Mouse (Mus musculus) limb, embryonic 14.5 days (tissue): ENCODE results near the gene Retreg1. TPM values are rescaled to one million over a fixed set of nuclear protein-coding genes. Genes with fewer than 3 reads are reported as not detected.

Experiments
- ATAC-seq: fragments of 200-750 bp; cut with Nextera tagmentation; 2 replicates; pipeline ENCODE4 v1.8.0; 2017; ENCODE audit warnings: low read depth, moderate number of reproducible peaks, moderate TSS enrichment; ENCODE audit not compliant: low FRiP score
- DNase-seq: peaks from one replicate; pipeline ENCODE4 v3.0.0-alpha.2; 2015; ENCODE audit warnings: low spot score
- H3K27ac ChIP-seq: fragments of 300-500 bp; sonication (generic); replicated peaks from 2 replicates; pipeline ENCODE4 v1.5.1; 2014; ENCODE audit warnings: low read depth, mild to moderate bottlenecking, low read length, moderate library complexity, mixed read lengths
- H3K27me3 ChIP-seq: fragments of 300-500 bp; sonication (generic); 2 replicates; pipeline ENCODE4 v1.6.1; 2014; ENCODE audit warnings: low read length, mixed read lengths; ENCODE audit not compliant: control insufficient read depth, insufficient read depth
- H3K36me3 ChIP-seq: fragments of 300-500 bp; sonication (generic); 2 replicates; pipeline ENCODE4 v1.6.1; 2014; ENCODE audit warnings: mild to moderate bottlenecking, low read length, moderate library complexity, mixed read lengths; ENCODE audit not compliant: control insufficient read depth, insufficient read depth
- H3K4me1 ChIP-seq: fragments of 300-500 bp; sonication (generic); 2 replicates; pipeline ENCODE4 v1.6.1; 2014; ENCODE audit warnings: antibody characterized with exemption, low read length, mixed read lengths; ENCODE audit not compliant: control insufficient read depth, insufficient read depth
- H3K4me2 ChIP-seq: fragments of 300-500 bp; sonication (generic); replicated peaks from 2 replicates; pipeline ENCODE4 v1.6.1; 2014; ENCODE audit warnings: low read depth, mild to moderate bottlenecking, low read length, moderate library complexity; ENCODE audit not compliant: severe bottlenecking
- H3K4me3 ChIP-seq: fragments of 300-500 bp; sonication (generic); replicated peaks from 2 replicates; pipeline ENCODE4 v1.5.1; 2014; ENCODE audit warnings: low read length
- H3K9ac ChIP-seq: fragments of 300-500 bp; sonication (generic); 2 replicates; pipeline ENCODE4 v1.6.1; 2014; ENCODE audit warnings: mild to moderate bottlenecking, low read depth, low read length, moderate library complexity; ENCODE audit not compliant: severe bottlenecking
- H3K9me3 ChIP-seq: fragments of 300-500 bp; sonication (generic); 2 replicates; pipeline ENCODE4 v1.6.1; 2016; ENCODE audit warnings: low read length; ENCODE audit not compliant: control insufficient read depth
- POLR2A ChIP-seq: fragments of 200-500 bp; IDR thresholded peaks from 2 replicates; pipeline ENCODE4 v1.8.0; 2012; ENCODE audit warnings: inconsistent platforms, mild to moderate bottlenecking, moderate library complexity, borderline replicate concordance; ENCODE audit not compliant: insufficient read depth, insufficient read length; ENCODE audit errors: extremely low read depth
- WGBS: fragments of 180-500 bp; shearing (Covaris S2); extraction: QIAGEN DNeasy Blood & Tissue Kit; methylation state at CpG from one replicate; pipeline ENCODE4 v1.1.7; 2014; 5-methylcytosine and 5-hydroxymethylcytosine counted together
- polyA plus RNA-seq, 2 experiments: library from polyadenylated mRNA; depleted of rRNA in 1 of 2; stranded (reverse) in 1 of 2; unstranded in 1 of 2; fragments of >200 nt; fragmentation: Nextera tagmentation in 1 of 2; extraction: Ambion mirVana in 1 of 2; gene quantifications; 2 replicates each; pipeline versions ENCODE4 v1.2.1 to v1.2.3; 2012 to 2014

The Retreg1 gene
- polyA plus RNA-seq, 2 experiments: 2.5 to 4.4 TPM

DNA sequence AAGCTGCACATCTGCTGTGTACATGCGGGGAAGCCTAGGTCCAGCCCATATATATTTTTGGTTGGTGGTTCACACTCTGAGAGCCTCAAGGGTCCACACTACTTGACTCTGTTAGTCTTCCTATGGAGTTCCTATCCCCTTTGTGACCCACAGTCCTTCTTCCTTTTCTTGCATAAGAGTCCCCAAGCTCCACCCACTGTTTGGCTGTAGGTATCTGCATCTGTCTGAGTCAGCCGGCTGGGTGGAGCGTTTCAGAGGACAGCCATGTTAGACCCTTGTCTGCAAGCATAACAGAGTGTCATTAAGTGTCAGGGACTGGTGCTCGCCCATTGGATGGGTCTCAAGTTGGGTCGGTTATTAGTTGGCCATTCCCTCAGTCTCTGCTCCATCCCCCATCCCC, 107.6 kb downstream of the Retreg1 start:
- Histone ChIP-seq H3K27ac (no peak overlapping the region), H3K9ac (no peak overlapping the region), H3K4me1 (no peaks in the 10 kb centered on the region), H3K4me2 (no peak overlapping the region), H3K27me3 (no peaks in the 10 kb centered on the region), H3K4me3 (no peak overlapping the region), H3K36me3 (no peaks in the 10 kb centered on the region), H3K9me3 (no peaks in the 10 kb centered on the region)
- no peak for DNase-seq
- TF ChIP-seq POLR2A: no peak
- ATAC-seq: no peak
- WGBS: 81% methylated on average over 5 of the region's 5 CpGs

DNA sequence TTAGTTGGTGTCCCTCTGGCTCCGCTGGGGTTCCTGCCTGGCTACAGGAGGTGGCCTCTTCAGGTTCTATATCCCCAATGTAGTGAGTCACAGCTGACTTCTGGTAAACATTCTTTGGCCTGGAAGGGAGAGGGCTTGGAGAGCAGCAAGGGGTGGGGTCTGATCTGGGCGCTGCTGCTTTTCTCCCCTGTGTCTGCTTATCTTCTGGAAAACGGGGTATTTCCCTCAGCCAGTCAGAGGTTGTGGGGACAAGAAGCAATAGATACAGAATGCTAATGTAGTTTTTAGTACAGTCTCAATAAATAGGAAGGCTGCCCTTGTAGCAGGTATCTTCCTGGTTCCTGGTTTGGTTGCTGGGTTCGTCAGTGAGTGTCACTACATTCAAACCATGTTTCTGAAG, 108.1 kb downstream of the Retreg1 start:
- ATAC-seq: no peak

GRCm38 (mm10) chr15:25956001-25956400, 113.0 kb downstream of the Retreg1 start:
- ATAC-seq: no peak
- no peak for DNase-seq
- no peaks in the 10 kb centered on the region for H3K4me1 ChIP-seq
- no peak for TF ChIP-seq POLR2A
- no peak overlapping the region for H3K27ac ChIP-seq
- no peaks in the 10 kb centered on the region for H3K9me3 ChIP-seq
- whole genome bisulfite sequencing: 75% methylated on average over 5 of the region's 5 CpGs
- no peaks in the 10 kb centered on the region for H3K27me3 ChIP-seq
- H3K4me2 ChIP-seq: no peak overlapping the region
- H3K36me3 ChIP-seq: no peaks in the 10 kb centered on the region
- no peak overlapping the region for H3K9ac ChIP-seq
- H3K4me3 ChIP-seq: no peak overlapping the region

More for the DNA sequence above, 108.1 kb downstream of the Retreg1 start:
- Histone ChIP-seq H3K4me3 (no peak overlapping the region), H3K9ac (no peak overlapping the region), H3K4me1 (no peaks in the 10 kb centered on the region), H3K27me3 (no peaks in the 10 kb centered on the region), H3K9me3 (no peaks in the 10 kb centered on the region), H3K27ac (no peak overlapping the region), H3K4me2 (no peak overlapping the region), H3K36me3 (no peaks in the 10 kb centered on the region)
- 75% methylated on average over 4 of the region's 4 CpGs for WGBS
- TF ChIP-seq POLR2A: no peak
- no peak for DNase-seq

GRCm38 (mm10) chr15:25956422-25957117, 113.6 kb downstream of the Retreg1 start:
- H3K4me1 ChIP-seq: no peaks in the 10 kb centered on the region
- WGBS: 43% methylated on average over 11 of the region's 11 CpGs
- H3K27ac ChIP-seq: no peak overlapping the region
- DNase-seq: peak; percentile 62
- no peaks in the 10 kb centered on the region for H3K27me3 ChIP-seq
- no peak overlapping the region for H3K4me3 ChIP-seq
- H3K36me3 ChIP-seq: no peaks in the 10 kb centered on the region
- TF ChIP-seq POLR2A: no peak
- H3K9ac ChIP-seq: no peak overlapping the region
- H3K4me2 ChIP-seq: no peak overlapping the region
- peak; percentile 75 for ATAC-seq
- H3K9me3 ChIP-seq: no peaks in the 10 kb centered on the region

DNA sequence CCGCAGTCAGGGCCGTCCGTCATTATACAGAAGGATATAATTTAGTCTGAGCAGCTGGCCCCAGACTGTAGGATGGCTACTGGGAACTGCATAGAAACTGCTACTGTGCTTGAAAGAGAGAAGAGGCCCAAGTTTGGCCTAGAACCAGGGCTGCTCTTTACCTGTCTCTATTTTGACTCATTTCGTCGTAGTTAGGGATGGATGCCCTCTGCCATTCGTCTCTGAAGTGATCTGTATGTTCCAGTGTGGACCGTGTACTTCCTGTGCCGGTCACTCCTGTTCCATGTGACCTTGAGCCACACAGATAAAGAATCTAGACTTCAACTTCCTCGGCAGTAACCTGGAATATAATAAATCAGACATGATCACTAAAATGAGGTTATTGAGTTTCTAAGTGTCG, 114.7 kb downstream of the Retreg1 start:
- 74% methylated on average over 10 of the region's 10 CpGs for WGBS
- no peaks in the 10 kb centered on the region for H3K9me3 ChIP-seq
- DNase-seq: no peak
- no peaks in the 10 kb centered on the region for H3K27me3 ChIP-seq
- no peaks in the 10 kb centered on the region for H3K36me3 ChIP-seq
- H3K4me3 ChIP-seq: no peak overlapping the region
- no peak overlapping the region for H3K27ac ChIP-seq
- no peaks in the 10 kb centered on the region for H3K4me1 ChIP-seq
- no peak for TF ChIP-seq POLR2A
- H3K9ac ChIP-seq: no peak overlapping the region
- H3K4me2 ChIP-seq: no peak overlapping the region
- no peak for ATAC-seq
